15 mouse cellular contexts compared by ENCODE assay signal in the genomic region with DNA sequence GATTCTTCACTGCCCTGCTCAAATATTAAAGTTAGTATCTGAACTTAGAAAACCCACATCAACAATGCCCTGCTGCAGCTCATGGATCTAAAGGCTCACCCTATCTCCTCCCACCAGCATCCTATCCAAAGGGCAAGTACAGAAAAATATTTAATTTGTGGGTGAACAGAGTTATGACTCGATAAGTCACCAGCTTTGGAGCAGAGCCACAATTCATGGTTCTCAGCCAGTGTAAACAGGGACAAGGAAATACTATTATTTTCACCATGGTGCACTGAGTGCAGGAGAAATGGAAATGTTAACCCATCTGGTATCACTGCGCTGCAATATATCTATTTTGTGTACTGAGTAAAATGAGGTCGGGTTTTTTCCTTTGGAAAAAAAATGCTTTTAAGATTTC.
DNase-seq lines count a peak whose midpoint lies in the region; ATAC-seq and TF ChIP-seq lines count a peak whose summit lies in the region.
"Had no signal": no experiment of that assay in that cellular context is flagged by ENCODE, and none has a peak within 500 bp of the region (broad histone marks: within the 10 kb centered on the region; RNA-seq: fewer than 3 reads in every experiment).

No protein-coding gene starts in this region.

- peak; percentile 22 for DNase-seq in embryonic facial prominence, embryonic 14.5 days (ENCODE audit: low spot score)
- DNase-seq in embryonic facial prominence, embryonic 10.5 days (ENCODE audit: low spot score), result no peak
- peak; percentile 21 for DNase-seq in lung, postnatal 10 days
- DNase-seq in lung, adult 2 months, result no peak
- DNase-seq in kidney, postnatal 10 days, result peak; percentile 62
- DNase-seq in thymus, postnatal 0 days (ENCODE audit: low spot score), result no peak
- no peak for DNase-seq in yolk sac, embryonic 10.5 days (ENCODE audit: low spot score)
- DNase-seq: cerebellum, postnatal 14 days; lung, embryonic 14.5 days; thymus, postnatal 25 days had no signal

- no peak for TF ChIP-seq POLR2A in lung, adult 2 months (IDR thresholded peaks at IDR 0.05; ENCODE audit: borderline replicate concordance, extremely low read depth, low read depth, low read length)

- no peaks in the 10 kb centered on the region for H3K4me1 ChIP-seq in embryonic facial prominence, embryonic 14.5 days (ENCODE audit: control insufficient read depth, insufficient read depth, low read length)
- no peaks in the 10 kb centered on the region for H3K4me1 ChIP-seq in embryonic facial prominence, embryonic 10.5 days
- H3K4me1 ChIP-seq in lung, adult 2 months (ENCODE audit: control insufficient read depth, insufficient read depth, low read length), result no peaks in the 10 kb centered on the region
- H3K4me1 ChIP-seq in stomach, embryonic 16.5 days (ENCODE audit: control insufficient read depth, insufficient read depth, low read length), result no peaks in the 10 kb centered on the region
- H3K4me1 ChIP-seq: limb, embryonic 13.5 days had no signal

- H3K36me3 ChIP-seq in embryonic facial prominence, embryonic 14.5 days (ENCODE audit: control insufficient read depth, insufficient read depth, low read length), result no peaks in the 10 kb centered on the region
- no peaks in the 10 kb centered on the region for H3K36me3 ChIP-seq in embryonic facial prominence, embryonic 10.5 days (replicated peaks)
- no peaks in the 10 kb centered on the region for H3K36me3 ChIP-seq in stomach, embryonic 16.5 days (ENCODE audit: control insufficient read depth, insufficient read depth, low read length)
- H3K36me3 ChIP-seq: limb, embryonic 13.5 days had no signal

- H3K4me2 ChIP-seq in embryonic facial prominence, embryonic 14.5 days (ENCODE audit: low read depth, low read length), result no peak overlapping the region
- no peak overlapping the region for H3K4me2 ChIP-seq in stomach, embryonic 16.5 days (ENCODE audit: low read depth, low read length)
- H3K4me2 ChIP-seq: limb, embryonic 13.5 days; lung, embryonic 14.5 days; midbrain, embryonic 11.5 days had no signal

- no peak overlapping the region for H3K9ac ChIP-seq in embryonic facial prominence, embryonic 14.5 days (ENCODE audit: low read depth, low read length)
- H3K9ac ChIP-seq in stomach, embryonic 16.5 days (ENCODE audit: low read length), result no peak overlapping the region
- H3K9ac ChIP-seq: limb, embryonic 13.5 days; lung, embryonic 14.5 days had no signal

- no peaks in the 10 kb centered on the region for H3K27me3 ChIP-seq in embryonic facial prominence, embryonic 14.5 days (replicated peaks; ENCODE audit: control insufficient read depth, insufficient read depth, low read length)
- no peaks in the 10 kb centered on the region for H3K27me3 ChIP-seq in embryonic facial prominence, embryonic 10.5 days (replicated peaks; ENCODE audit: low read depth, poor library complexity, severe bottlenecking)
- H3K27me3 ChIP-seq in stomach, embryonic 16.5 days (ENCODE audit: control insufficient read depth, insufficient read depth, low read length), result no peaks in the 10 kb centered on the region
- H3K27me3 ChIP-seq: limb, embryonic 13.5 days had no signal

- H3K4me3 ChIP-seq in embryonic facial prominence, embryonic 14.5 days (ENCODE audit: low read depth, low read length), result no peak overlapping the region
- no peak overlapping the region for H3K4me3 ChIP-seq in embryonic facial prominence, embryonic 10.5 days
- no peak overlapping the region for H3K4me3 ChIP-seq in lung, adult 2 months (replicated peaks; ENCODE audit: extremely low read depth, low read depth, low read length)
- H3K4me3 ChIP-seq in stomach, embryonic 16.5 days (replicated peaks; ENCODE audit: low read length), result no peak overlapping the region
- H3K4me3 ChIP-seq: limb, embryonic 13.5 days; myocyte had no signal

- 80% methylated on average over 3 of the region's 3 CpGs for WGBS in embryonic facial prominence, embryonic 14.5 days
- WGBS in embryonic facial prominence, embryonic 10.5 days, result 88% methylated on average over 3 of the region's 3 CpGs
- WGBS in lung, adult 2 months, result 53% methylated on average over 3 of the region's 3 CpGs
- 63% methylated on average over 3 of the region's 3 CpGs for WGBS in stomach, embryonic 16.5 days

- peaks cover 5% of the 10 kb centered on the region; the same call in 1 of the 2 replicates for H3K9me3 ChIP-seq in embryonic facial prominence, embryonic 14.5 days (ENCODE audit: control insufficient read depth, low read length)
- H3K9me3 ChIP-seq in embryonic facial prominence, embryonic 10.5 days, result no peaks in the 10 kb centered on the region
- H3K9me3 ChIP-seq in stomach, embryonic 16.5 days (replicated peaks; ENCODE audit: control insufficient read depth, low read length), result 0 out of 2 replicates have a peak, but pooled peaks cover 3% of the 10 kb centered on the region
- H3K9me3 ChIP-seq: limb, embryonic 13.5 days had no signal

- TF ChIP-seq CTCF in lung, adult 2 months (IDR thresholded peaks at IDR 0.05; ENCODE audit: insufficient read depth, low read length), result no peak

- ATAC-seq in embryonic facial prominence, embryonic 14.5 days (ENCODE audit: low read depth), result no peak
- ATAC-seq in stomach, embryonic 16.5 days (ENCODE audit: insufficient read depth, low FRiP score), result peak; percentile 86; the same call in 1 of the 2 replicates
- ATAC-seq: hindbrain, embryonic 16.5 days had no signal

- no peak overlapping the region for H3K27ac ChIP-seq in embryonic facial prominence, embryonic 14.5 days (replicated peaks; ENCODE audit: low read depth, low read length)
- no peak overlapping the region for H3K27ac ChIP-seq in embryonic facial prominence, embryonic 10.5 days (replicated peaks)
- H3K27ac ChIP-seq in stomach, embryonic 16.5 days (ENCODE audit: low read length), result no peak overlapping the region
- H3K27ac ChIP-seq: limb, embryonic 13.5 days had no signal

Comparison
In these comparisons a context has a peak if more than half of its experiments do, and no peak if none do; other contexts are left out.
1. DNase-seq: peak in embryonic facial prominence, embryonic 14.5 days (single experiment), lung, postnatal 10 days (single experiment) and kidney, postnatal 10 days (single experiment); none in embryonic facial prominence, embryonic 10.5 days (single experiment), lung, adult 2 months (single experiment), thymus, postnatal 0 days (single experiment) and yolk sac, embryonic 10.5 days (single experiment).